Mouse (Mus musculus) embryonic facial prominence, embryonic 10.5 days (tissue): Measurements from ENCODE around the gene Amhr2. TPM values are rescaled to one million over a fixed set of nuclear protein-coding genes. Genes with fewer than 3 reads are reported as not detected.

Source experiments
- DNase-seq: peaks from one replicate; pipeline ENCODE4 v3.0.0-alpha.2; 2017; ENCODE audit warnings: low spot score
- H3K27ac ChIP-seq: fragments of 300-500 bp; sonication (generic); replicated peaks from 2 replicates; pipeline ENCODE4 v1.5.1; 2016; ENCODE audit warnings: mild to moderate bottlenecking
- H3K27me3 ChIP-seq: fragments of 300-500 bp; sonication (generic); replicated peaks from 2 replicates; pipeline ENCODE4 v1.6.1; 2016; ENCODE audit warnings: low read depth, mild to moderate bottlenecking; ENCODE audit not compliant: poor library complexity, severe bottlenecking
- H3K36me3 ChIP-seq: fragments of 300-500 bp; sonication (generic); replicated peaks from 2 replicates; pipeline ENCODE4 v1.6.1; 2016; ENCODE audit warnings: mild to moderate bottlenecking, moderate library complexity
- H3K4me1 ChIP-seq: fragments of 300-500 bp; sonication (generic); 2 replicates; pipeline ENCODE4 v1.6.1; 2016
- H3K4me3 ChIP-seq: fragments of 300-500 bp; sonication (generic); 2 replicates; pipeline ENCODE4 v1.5.1; 2016; ENCODE audit warnings: mild to moderate bottlenecking, moderate library complexity
- H3K9me3 ChIP-seq: fragments of 300-500 bp; sonication (generic); 2 replicates; pipeline ENCODE4 v1.6.1; 2016; ENCODE audit warnings: mild to moderate bottlenecking
- WGBS: fragments of 180-500 bp; shearing (Covaris S2); methylation state at CpG from one replicate; pipeline ENCODE4 v1.1.7; 2016; 5-methylcytosine and 5-hydroxymethylcytosine counted together
- polyA plus RNA-seq: library from polyadenylated mRNA; unstranded; fragments of >200 nt; fragmentation: Nextera tagmentation; extraction: Ambion mirVana; gene quantifications from 2 replicates; pipeline ENCODE4 v1.2.1, GENCODE M21; 2016

Gene Amhr2
- polyA plus RNA-seq, 1 experiment from 2014 or later = 0.20 TPM

GRCm38 (mm10) chr15:102498322-102498721, 53.2 kb downstream of the Amhr2 start:
- DNase-seq = no peak
- Histone ChIP-seq H3K9me3 (no peaks in the 10 kb centered on the region), H3K36me3 (peaks cover 99% of the 10 kb centered on the region), H3K27me3 (no peaks in the 10 kb centered on the region), H3K27ac (no peak overlapping the region), H3K4me1 (no peaks in the 10 kb centered on the region), H3K4me3 (no peak overlapping the region)
- WGBS = 92% methylated on average over 3 of the region's 3 CpGs

GRCm38 (mm10) chr15:102499370-102499769, 54.2 kb downstream of the Amhr2 start:
- Histone ChIP-seq H3K4me3 (no peak overlapping the region), H3K27ac (no peak overlapping the region), H3K4me1 (no peaks in the 10 kb centered on the region), H3K27me3 (no peaks in the 10 kb centered on the region), H3K36me3 (peaks cover 99% of the 10 kb centered on the region), H3K9me3 (no peaks in the 10 kb centered on the region)
- WGBS = 82% methylated on average over 3 of the region's 3 CpGs
- no peak for DNase-seq

GRCm38 (mm10) chr15:102499851-102500250, 54.7 kb downstream of the Amhr2 start:
- Histone ChIP-seq H3K4me1 (no peaks in the 10 kb centered on the region), H3K4me3 (no peak overlapping the region), H3K27ac (no peak overlapping the region), H3K9me3 (no peaks in the 10 kb centered on the region), H3K36me3 (peaks cover 99% of the 10 kb centered on the region), H3K27me3 (no peaks in the 10 kb centered on the region)
- DNase-seq = no peak
- 92% methylated on average over 6 of the region's 6 CpGs for WGBS

- H3K27me3 ChIP-seq = no peaks in the 10 kb centered on the region
- H3K4me1 ChIP-seq = peaks cover 3% of the 10 kb centered on the region; the same call in 1 of the 2 replicates
- no peak overlapping the region for H3K4me3 ChIP-seq
- H3K36me3 ChIP-seq = peaks cover 99% of the 10 kb centered on the region
- WGBS = 94% methylated on average over 5 of the region's 5 CpGs
- H3K27ac ChIP-seq = no peak overlapping the region
- DNase-seq = no peak
- H3K9me3 ChIP-seq = no peaks in the 10 kb centered on the region
Observed at GRCm38 (mm10) chr15:102500479-102500878, 55.3 kb downstream of the Amhr2 start.

GRCm38 (mm10) chr15:102501084-102501814, 56.1 kb downstream of the Amhr2 start:
- H3K27ac ChIP-seq = no peak overlapping the region
- DNase-seq = no peak
- peaks cover 6% of the 10 kb centered on the region; the same call in 1 of the 2 replicates for H3K4me1 ChIP-seq
- H3K36me3 ChIP-seq = peaks cover 99% of the 10 kb centered on the region
- no peaks in the 10 kb centered on the region for H3K9me3 ChIP-seq
- no peak overlapping the region for H3K4me3 ChIP-seq
- no peaks in the 10 kb centered on the region for H3K27me3 ChIP-seq
- WGBS = 89% methylated on average over 19 of the region's 19 CpGs

GRCm38 (mm10) chr15:102502254-102502840, 57.2 kb downstream of the Amhr2 start:
- Histone ChIP-seq H3K4me1 (peaks cover 6% of the 10 kb centered on the region; the same call in 1 of the 2 replicates), H3K9me3 (no peaks in the 10 kb centered on the region), H3K27ac (no peak overlapping the region), H3K4me3 (no peak overlapping the region), H3K27me3 (no peaks in the 10 kb centered on the region), H3K36me3 (peaks cover 96% of the 10 kb centered on the region)
- 78% methylated on average over 9 of the region's 9 CpGs for WGBS
- DNase-seq = no peak

- no peak within 1 kb of the TSS for H3K27ac ChIP-seq
- peaks cover 95% of the 10 kb centered on the region for H3K36me3 ChIP-seq
- no peak for DNase-seq
- no peaks in the 10 kb centered on the region for H3K27me3 ChIP-seq
- peaks cover 6% of the 10 kb centered on the region; the same call in 1 of the 2 replicates for H3K4me1 ChIP-seq
- 93% methylated on average over 1 of the region's 1 CpGs for WGBS
- no peak within 1 kb of the TSS for H3K4me3 ChIP-seq
- no peaks in the 10 kb centered on the region for H3K9me3 ChIP-seq
Observed at GRCm38 (mm10) chr15:102503447-102503846, 58.3 kb downstream of the Amhr2 start, which contains the start of gene Gm10337. Gene Gm10337, plus strand, starts transcription at chr15:102503722.

Other genes with a start within 250 kb of the Amhr2 start
- gene Zfp740, start 242.1 kb upstream of the Amhr2 start, polyA plus RNA-seq = 77.6 and 79.3 TPM in 2 replicates
- 48.6 and 48.7 TPM in 2 replicates for gene Csad, start 240.6 kb upstream of the Amhr2 start, polyA plus RNA-seq
- 1.1 and 1.6 TPM in 2 replicates for gene Itgb7, start 213.4 kb upstream of the Amhr2 start, polyA plus RNA-seq
- 77.8 and 90.2 TPM in 2 replicates for gene Rarg, start 187.8 kb upstream of the Amhr2 start, polyA plus RNA-seq
- 0.75 and 1.3 TPM in 2 replicates for gene Gm9918, start 174.8 kb upstream of the Amhr2 start, polyA plus RNA-seq
- gene Mfsd5, start 165.9 kb upstream of the Amhr2 start, polyA plus RNA-seq = 63.2 and 66.4 TPM in 2 replicates
- gene Espl1, start 149.1 kb upstream of the Amhr2 start, polyA plus RNA-seq = 55.4 and 57.6 TPM in 2 replicates
- gene Pfdn5, start 119.3 kb upstream of the Amhr2 start, polyA plus RNA-seq = 353 and 356 TPM in 2 replicates
- 123 and 126 TPM in 2 replicates for gene Myg1, start 113.7 kb upstream of the Amhr2 start, polyA plus RNA-seq
- 135 and 137 TPM in 2 replicates for gene Aaas, start 94.6 kb upstream of the Amhr2 start, polyA plus RNA-seq
- 1.4 and 1.7 TPM in 2 replicates for gene Sp7, start 78.2 kb upstream of the Amhr2 start, polyA plus RNA-seq
- gene Sp1, start 39.2 kb upstream of the Amhr2 start, polyA plus RNA-seq = 9.9 and 10.6 TPM in 2 replicates
- 73.1 and 77.4 TPM in 2 replicates for gene Prr13, start 13.7 kb downstream of the Amhr2 start, polyA plus RNA-seq
- 206 and 217 TPM in 2 replicates for gene Pcbp2, start 25.2 kb downstream of the Amhr2 start, polyA plus RNA-seq
- 7.6 TPM in 1 of 2 replicates, not detected in the other for gene Gm10337, start 58.4 kb downstream of the Amhr2 start, polyA plus RNA-seq
- 29.1 and 32.3 TPM in 2 replicates for gene Map3k12, start 71.7 kb downstream of the Amhr2 start, polyA plus RNA-seq
- gene Tarbp2, start 72.8 kb downstream of the Amhr2 start, polyA plus RNA-seq = 140 and 143 TPM in 2 replicates
- gene Npff, start 79.6 kb downstream of the Amhr2 start, polyA plus RNA-seq = 1.8 and 2.8 TPM in 2 replicates
- not detected in 2 replicates for gene Gm28047, start 179.7 kb downstream of the Amhr2 start, polyA plus RNA-seq
- 22.2 and 25.1 TPM in 2 replicates for gene Atf7, start 180.1 kb downstream of the Amhr2 start, polyA plus RNA-seq
- 52.8 and 56.9 TPM in 2 replicates for gene Atp5g2, start 227.0 kb downstream of the Amhr2 start, polyA plus RNA-seq